Mouse (Mus musculus): ENCODE data around the gene Spag9.

DNA sequence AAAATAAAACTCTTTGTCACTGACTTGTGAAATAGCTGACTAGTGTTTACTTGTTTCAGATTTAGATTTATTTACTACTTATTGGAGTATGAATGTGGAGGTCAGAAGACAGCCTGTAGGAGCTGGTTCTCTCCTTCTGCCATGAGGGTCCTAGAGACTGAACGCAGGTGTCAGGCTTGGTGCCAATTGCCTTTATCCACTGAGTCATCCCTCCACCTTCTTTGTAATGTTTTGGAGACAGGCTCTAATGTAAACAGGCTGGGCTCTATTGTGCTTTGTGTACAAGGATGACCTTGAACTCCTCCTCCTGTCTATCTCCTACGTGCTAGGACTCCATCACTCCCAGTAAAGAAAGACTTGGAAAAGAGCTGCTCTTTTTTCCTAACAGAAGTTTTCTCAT lies 51.4 kb downstream of the Spag9 start:
- TF ChIP-seq CTCF (IDR thresholded peaks at IDR 0.05; ENCODE audit: extremely low read depth, insufficient read depth, low read length) (no peak), POLR2A (IDR thresholded peaks at IDR 0.05; ENCODE audit: extremely low read depth, insufficient read depth, low read length) (no peak)
